Mouse (Mus musculus) brain, adult 2 months (tissue): ENCODE measurements around the gene Cabp4.

Experiments used
- DNase-seq: peaks from one replicate; pipeline ENCODE4 v3.0.0; 2011; ENCODE audit warnings: low read depth, low spot score

Gene Cabp4

DNA sequence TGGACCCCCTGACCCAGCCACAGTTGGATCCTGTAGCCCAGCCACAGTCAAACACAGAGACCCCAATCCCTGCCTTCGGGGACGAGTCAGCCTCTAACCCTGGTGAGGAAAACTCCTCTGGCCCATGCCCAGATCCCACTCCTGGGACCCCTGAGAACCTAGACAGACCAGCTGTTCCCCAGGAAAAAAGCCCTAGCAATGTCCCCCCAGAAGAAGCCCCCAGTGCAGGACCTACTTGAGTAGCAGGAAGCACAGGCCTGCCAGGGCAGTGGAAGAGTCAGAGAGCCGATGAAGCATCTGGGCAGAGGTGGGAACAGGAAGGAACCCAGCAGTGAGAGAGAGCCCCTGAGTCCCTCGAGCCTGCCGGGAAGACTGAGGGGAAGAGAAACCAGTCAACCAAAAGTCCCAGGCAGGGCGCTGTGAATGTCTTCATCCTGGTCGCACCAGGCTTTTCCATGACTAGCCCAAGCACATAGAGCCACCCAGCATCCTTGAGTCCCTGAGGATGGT is at the start of gene Cabp4:
Gene Cabp4, minus strand, starts transcription at position 275 of the 510 bp plus-strand sequence.
- DNase-seq, result no peak

DNA sequence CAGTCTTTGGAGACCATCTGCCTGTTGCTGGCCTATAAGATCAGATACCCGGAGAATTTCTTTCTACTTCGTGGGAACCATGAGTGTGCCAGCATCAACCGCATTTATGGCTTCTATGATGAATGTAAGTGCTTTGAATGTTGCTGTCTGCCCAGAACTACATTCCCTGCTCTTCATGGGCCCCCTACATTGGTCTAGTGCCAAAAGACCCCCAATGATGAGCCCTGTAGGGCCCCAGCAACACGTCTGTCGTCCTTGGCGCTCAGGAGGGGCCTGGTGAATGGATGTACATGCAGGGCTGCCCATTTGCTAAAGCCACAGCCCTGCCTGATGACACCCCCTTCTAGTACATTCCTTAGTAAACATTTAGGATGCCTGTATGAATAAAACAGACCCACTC is 49.3 kb upstream of the Cabp4 start:
- no peak for DNase-seq

DNA sequence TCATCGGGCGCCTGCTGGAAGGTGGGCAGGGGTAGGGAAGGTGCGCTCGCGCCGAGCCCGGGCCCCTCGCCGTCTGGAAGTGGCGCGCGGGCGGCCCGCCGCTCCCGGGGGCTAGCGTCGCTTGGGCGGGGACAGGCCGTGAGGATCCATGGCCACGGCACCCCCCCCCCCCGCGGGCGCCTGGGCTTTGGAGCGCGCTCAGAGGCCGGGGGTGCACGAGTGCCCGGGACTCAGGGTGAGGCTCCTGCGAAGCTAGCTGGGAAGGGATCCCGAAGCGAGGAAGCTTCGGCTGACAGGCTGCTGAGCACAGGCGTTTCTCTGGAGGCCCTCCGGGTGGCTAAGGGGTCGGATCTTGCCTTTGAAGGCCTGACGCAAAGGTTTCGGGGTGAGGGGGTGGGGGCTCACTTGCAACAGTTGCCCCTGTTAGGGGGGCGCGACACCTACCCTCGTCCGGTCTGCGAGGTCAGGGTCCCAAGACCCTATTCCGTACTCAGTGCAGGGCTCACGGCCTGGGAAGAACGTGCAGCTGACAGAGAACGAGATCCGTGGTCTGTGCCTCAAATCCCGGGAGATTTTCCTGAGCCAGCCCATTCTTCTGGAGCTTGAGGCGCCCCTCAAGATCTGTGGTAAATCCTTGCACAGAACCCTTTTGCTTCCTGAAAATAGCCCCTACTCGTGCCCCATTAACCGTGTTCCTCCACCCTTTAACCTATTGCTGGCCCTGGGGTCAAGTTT is 48.6 kb upstream of the Cabp4 start:
- peak; percentile 53 for DNase-seq

DNA sequence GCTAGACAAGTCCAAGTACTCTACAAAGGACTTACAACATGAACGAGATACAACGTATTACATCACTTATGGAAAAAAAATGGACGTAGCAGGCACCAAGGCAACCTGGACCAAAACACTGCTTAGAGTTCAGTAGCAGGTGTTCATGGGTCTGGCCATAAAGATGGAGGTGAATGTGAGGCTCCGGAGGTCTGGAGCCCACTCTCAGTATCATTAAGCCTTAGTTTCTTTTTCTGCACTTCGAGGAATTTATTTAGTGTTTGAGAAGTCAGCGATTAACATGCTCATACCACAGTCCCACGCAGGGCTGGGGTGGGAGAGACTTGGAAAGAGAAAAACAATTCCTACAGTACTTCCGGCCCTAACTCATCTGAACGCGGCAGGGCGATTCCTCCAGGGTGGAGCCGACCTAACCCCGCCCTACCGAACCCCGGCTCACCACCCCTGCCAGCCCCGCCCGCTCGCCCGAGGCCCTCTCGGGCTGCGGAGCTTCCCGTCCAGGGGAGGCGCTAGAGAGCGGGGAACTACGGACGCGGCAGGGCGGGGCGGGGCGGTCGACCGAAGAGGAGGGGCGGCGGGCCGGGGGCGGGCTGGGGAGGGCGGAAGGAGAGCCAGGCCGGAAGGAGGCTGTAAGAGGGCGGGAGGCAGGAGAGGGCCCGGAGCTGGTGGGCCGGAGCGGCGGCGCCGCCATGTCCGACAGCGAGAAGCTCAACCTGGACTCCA is 47.9 kb upstream of the Cabp4 start, which contains the start of gene Ppp1ca:
Gene Ppp1ca, plus strand, starts transcription at position 538 of the 723 bp plus-strand sequence.
- peak; percentile 97 for DNase-seq

DNA sequence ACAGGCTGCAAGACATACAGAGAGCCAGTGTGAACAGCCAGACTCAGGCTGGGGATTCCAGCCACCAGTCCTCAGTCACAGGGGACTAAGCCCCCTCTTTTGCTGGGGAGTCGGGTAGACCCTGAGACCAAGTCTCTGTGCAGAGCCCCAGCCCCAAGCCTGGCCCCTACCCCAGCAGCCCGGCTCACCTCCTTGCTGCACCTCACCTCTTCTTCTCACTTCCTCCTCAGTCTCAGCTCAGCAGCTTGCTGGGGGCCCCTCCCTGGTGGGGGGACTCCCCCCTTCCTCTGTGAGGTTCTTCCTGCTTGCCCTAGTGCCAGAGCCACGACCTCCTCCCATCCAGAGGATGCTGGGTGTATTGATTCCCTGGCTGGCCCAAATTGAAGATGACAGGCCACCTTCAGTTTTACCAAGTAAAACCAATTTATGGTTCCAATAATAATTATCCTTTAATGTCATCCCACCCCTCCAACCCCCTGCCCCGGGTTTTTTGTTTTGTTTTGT is 47.0 kb upstream of the Cabp4 start, which contains the start of gene Tbc1d10c:
Gene Tbc1d10c, minus strand, starts transcription at position 454 of the 504 bp plus-strand sequence.
- DNase-seq, result no peak

DNA sequence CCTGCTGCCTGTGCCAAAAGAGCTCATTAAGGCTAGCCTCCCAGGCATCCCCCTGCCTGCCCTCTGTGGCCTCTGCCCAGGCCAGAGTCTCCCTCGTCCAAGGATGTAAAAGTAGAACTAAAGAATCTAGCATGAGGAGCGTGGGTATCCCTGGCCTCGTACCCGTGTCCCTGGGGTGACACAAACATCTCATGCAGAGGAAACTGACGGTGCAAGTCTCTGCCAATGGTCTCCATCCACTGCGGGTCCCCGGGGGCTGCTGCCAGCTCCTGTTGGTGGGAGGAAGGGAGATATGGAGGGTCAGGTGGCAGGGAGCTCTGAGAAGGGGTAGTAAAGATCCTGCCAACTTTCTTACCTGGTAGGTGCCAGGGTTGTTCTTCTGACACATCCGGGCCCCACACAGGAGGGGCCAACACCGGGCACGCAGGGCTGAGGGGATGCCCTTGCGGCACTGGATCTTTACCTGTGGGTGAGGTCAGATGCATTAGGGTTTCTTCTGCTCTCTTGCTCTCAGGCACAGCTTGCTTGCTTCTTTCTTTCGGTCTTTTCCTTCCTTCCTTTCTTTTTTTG is 45.3 kb upstream of the Cabp4 start:
- DNase-seq, result no peak

DNA sequence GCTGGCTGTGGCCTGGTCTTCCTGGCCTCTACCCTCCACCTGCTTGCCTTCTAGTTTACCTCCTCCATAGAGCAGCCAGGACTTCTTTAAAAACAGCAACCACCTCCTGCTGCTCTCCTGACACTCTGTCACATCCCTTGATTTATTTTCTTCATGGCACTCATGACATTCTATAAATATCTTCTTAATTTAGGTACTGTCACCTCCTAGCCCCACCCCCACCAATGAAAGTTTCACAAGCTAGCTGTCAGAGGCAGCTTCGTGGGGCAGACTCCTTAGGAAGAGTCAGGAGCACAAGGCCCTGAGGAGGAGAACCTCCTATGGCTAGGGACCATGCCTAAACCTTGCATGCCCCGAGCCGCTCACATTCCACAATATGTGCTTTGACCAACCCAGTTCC is 43.5 kb upstream of the Cabp4 start:
- peak; percentile 40 for DNase-seq

DNA sequence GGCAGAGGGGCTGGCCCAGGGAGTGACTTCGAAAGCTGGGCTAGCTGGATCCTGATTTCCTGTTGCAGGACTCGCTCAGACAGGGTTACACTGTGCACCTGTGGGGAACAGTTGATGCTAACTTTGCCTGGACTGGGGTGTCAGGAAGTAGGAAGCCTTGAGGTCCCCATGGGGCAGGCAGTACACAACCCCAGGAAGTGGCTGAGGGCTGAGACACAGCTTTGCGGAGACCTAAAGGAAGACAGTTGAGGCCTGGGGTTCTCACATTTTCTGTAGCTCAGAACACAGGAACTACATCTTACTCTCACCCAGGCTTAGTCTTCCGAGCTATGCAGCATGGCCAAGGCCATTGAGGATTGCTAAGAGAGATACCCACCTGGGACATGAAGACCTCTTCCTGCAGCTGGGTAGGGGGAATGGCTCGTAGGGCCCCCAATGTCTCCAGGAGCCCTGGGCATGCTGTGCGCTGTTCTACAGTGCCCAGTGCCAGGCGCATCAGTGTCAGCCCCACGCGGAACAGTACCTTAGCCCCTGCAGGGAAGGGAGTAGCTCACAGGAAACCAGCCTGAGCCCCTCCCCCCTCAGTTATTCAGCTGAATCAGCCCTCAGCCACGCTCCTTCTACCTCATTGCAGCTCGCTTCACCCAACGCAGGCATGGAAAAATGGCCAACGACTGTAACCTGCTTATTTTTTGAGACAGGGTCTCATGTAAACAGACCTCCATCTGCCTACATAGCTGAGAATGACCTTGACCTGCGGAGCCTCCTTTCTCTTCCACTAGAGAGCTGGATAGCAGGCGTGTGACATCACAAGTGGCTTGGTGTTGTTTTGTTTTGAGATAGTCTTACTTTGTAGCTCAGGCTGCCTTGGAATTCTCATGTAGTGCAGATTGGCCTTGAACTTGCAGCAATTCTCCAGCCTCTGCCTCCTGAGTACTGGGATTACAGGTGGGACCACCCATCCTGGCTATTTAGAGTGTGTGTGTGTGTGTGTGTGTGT is 41.4 kb upstream of the Cabp4 start:
- DNase-seq, result no peak

DNA sequence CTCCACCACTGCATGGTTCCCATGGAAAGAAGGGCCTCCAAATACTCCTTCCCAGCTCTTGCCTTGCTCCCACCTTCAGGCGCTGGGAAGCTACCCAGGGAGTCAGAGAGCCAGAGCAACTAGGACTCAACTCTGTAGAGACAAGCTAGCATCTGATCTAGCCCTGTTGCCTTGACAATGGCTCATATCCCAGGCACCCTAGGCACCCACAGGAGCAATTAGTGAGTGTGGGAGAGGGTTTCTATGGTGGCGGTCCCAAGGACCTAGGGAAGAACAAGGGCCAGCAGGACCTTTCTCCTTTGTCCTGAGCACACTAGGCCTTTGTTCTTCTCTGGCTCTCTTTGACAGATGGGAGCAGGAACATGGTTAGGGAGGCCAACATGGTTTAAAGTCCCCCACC is 39.9 kb upstream of the Cabp4 start:
- peak; percentile 80 for DNase-seq

DNA sequence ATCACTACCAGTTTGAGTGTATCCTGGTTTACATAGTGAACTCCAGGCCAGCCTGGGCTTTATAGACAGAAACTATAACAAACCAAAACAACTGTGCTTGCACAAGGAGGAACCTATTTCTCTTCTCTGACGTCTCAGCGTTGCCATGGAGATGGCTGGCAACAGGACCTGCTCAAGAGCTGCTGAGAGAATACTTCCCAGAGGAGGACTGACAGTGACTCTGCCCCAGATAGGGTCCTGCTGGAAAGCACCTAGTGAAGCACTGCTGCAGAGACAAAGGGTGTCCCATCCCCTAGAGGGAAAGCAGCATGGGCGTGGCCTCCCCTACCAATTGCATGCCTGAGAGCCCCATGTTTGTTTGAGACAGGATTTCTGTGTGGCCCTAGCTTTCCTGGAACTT is 38.1 kb upstream of the Cabp4 start:
- peak; percentile 91 for DNase-seq

DNA sequence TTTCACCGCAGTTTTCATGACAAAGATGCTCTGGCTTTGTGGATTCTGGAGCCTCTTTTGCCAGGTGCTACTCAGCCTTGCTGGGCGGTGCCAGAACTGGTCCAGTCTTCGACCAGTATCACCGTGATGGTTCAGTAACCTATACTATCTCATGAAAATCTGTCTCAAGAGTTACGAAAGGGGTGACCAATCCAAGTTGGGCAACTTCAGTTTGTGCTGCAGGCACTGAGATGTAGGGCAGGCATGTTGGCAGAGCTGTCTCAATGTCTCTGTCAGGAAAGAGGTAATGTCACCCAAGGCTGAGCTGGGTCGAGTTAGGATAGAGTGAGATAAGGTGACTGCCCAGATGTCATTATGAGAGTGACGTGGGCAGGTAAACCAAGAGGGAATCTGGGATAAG is 36.6 kb upstream of the Cabp4 start:
- DNase-seq, result no peak

DNA sequence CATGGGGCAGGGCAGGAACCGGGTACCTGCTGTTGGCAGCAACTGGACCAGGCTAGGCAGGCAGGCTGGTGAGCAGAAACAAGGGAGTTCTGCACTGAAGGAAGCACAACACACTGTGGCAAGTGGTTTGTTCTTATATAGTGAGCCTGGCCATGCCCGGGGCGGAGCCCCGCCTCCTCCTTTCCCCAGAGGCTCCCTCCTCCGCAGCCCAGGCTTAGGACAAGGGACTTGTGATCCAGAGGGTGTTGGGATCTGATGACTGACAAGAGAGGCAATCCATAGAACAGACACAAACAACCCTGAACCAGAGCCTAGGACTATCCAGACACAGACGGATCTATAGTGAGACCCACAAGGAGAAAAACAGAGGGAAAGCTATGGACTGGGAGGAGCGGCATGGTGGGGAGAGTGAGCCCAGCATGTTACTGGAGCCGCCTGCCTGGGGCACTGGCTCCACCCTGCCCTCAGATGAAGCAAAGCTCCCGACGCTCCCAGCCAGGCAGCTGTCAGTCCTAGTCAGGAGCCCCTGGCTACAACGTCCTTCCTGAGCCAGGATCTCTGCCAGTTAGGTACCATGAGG is 31.6 kb upstream of the Cabp4 start, which contains the start of gene Carns1:
Gene Carns1, minus strand, starts transcription at position 112 of the 580 bp plus-strand sequence.
- DNase-seq, result peak; percentile 71

DNA sequence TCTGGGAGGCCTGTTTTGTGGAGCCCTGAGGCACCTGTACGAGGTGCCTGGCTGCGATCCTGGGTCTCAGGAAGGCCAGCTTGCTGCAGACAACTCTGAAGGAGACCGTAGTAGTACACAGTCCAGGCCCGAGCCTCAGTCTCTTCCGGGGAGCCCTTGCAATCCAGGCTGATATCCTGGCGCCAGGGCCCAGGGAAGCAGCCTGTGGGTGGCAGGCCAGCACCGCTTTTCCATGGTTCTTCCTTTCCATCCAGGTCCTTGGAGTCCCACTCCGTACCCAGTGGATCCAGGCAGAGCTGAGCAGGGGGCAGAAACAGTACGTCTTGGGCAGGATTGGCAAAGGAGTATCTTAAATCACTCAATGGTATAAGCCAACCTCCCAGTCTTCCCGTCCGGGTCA is 29.1 kb upstream of the Cabp4 start:
- no peak for DNase-seq

DNA sequence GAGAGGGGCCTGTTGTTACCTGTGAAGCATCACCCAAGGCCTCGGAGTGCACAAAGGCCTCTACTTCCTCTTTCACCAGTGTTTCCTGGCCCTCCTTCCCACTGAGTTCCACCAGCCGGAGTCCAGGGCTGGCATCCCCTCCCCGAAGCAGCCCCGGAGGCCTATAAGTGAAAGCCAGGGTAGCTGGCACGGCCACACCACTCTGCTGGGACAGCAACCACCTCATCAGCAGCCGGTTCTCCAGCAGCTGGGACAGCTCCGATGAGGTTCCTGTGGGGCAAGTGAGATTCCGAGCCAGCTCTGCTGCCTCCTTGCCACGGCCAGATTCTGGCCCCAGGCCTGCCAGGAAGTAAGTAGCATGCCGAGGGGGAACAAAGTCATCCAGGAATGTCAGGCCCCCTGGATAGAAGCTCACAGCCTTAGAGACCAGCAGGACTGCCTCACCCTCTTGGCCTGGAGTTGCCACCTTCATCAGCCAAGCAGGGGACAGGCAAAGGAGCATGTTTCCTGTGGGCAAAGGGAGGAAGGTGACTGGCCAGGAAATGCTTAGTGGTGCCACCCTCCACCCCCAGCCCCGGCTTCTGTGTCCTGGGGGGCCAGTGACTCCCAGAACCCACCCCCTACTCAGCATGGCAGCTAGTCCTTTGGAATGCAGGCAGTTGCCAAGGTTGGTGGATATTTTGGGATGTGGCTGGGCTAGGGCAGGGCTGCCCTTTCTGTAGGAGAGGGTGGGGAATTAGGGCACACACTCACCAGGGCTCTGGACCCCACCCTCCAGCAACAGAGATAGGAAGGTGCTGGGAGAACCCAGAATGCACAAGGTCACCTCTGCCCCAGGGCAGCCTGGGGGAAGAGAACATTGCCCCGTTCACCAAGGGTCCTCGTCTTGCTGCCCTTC is 27.8 kb upstream of the Cabp4 start:
- DNase-seq, result no peak

DNA sequence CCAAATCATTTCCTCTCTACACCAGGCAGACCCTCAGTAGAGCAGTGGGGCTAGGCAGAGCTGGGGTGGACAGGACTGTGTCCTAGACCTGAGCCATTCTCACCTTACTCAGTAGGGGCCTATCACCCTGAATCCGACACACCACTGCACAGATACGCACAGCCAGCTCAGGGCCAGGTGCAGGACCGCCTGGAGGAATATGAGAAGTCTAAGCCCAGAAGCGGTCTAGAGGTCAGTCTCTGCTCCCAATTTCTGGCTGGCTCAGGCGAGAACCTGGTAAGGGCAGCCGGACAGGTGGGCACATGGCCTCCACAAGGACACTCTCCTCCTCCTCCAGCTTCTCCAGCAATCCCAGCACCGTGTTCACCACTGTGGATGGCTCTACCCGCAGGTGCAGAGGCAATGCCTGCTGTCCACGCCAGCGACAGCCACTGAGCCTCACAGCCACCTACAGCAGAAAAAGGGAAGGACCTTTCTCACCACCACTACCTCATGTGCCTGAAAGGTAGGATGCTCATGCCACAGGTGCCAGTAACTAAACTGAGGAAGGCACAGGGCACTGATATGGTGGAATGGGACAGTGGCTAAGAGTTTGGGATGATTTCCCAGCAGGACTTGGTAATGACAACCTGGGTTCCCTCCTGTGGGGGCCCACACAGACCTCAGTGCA is 27.0 kb upstream of the Cabp4 start:
- no peak for DNase-seq

DNA sequence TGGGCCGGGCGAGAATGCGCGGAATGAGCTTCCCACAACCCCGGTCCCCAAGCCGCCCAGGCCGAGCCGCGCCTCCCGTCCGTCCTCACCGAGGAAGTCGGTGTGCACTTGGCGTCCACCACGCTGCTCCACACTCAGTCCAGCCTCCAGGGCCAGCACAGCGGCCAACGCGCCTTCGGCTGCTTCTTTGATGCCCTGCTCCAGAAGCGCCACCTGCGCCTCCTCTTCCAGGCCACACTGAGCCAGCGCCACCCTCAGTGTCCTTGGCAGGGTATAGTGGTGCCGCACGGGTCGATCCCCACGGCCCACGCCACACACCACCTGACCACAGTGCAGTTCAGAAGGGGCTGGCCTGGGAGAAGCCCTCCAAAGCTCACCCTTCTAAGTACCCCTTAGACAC is 26.0 kb upstream of the Cabp4 start:
- DNase-seq, result peak; percentile 66

DNA sequence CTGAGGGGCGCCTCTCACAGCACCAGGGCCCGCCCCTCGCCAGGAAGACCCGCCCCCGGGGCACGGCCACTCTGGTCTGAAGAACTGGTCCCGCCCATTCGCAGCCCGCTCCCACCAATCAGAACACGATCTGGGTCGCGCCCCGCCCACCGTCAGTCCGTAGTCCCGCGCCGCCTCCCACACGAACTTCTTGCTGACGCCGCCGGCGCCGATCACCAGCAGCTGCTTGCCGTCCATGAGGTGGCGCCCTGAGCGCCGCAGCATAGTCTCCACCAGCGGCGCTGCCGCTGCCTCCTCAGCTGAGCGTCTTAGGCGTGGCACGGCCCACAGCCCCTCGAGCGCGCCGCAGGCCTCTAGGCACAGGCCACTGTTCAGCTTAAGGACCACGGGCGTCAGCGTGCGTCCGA is 25.5 kb upstream of the Cabp4 start:
- DNase-seq, result peak; percentile 99

DNA sequence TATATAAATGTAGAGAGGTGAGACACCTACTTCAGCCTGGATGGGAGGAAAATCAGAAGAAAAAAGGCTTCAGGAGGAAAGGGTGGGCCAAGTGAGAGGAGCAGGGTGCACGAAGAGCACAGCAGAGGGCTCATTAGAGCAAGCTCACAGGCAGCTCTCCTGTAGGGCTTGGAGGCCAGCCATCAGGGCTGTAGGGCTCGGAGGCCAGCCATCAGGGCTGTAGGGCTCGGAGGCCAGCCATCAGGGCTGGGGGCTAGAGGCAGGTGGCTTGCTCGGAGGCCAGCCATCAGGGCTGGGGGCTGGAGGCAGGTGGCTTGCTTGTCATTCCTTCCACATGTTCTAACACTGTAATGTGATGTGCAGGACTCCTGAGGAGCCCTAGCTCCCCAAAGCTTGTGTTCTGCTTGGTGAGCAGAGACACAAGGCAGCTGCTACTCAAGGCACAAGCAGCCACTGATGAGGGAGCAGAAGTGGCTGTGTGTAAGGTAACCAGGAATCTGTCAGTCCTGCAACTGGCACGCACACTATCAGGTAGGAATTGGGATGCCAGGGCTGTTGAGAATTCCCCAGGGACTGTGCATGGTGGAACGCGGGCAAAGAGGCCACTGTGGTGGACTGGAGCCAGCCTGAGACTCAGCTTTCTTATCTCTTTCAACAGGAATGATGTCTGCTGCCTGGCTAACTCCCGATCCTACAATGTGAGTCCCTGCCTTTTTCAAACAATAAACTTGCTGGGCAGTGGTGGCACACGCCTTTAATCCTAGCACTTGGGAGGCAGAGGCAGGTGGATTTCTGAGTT is 23.0 kb upstream of the Cabp4 start:
- DNase-seq, result no peak
